Mouse (Mus musculus): Measurements from ENCODE around the gene Med31.
"Not testable (repeated sequence)": the region's sequence is repeated elsewhere in the genome, so short reads cannot be mapped to it uniquely, and the experiment has no call there.

Med31 gene

GRCm38 (mm10) chr11:72203440-72203839 lies 12.0 kb downstream of the Med31 start:
- DNase-seq (ENCODE audit: low spot score in 2 of 2) = no peak

GRCm38 (mm10) chr11:72196506-72196905 lies 18.9 kb downstream of the Med31 start:
- DNase-seq (ENCODE audit: low spot score in 2 of 2) = no peak

GRCm38 (mm10) chr11:72194259-72194658 lies 21.1 kb downstream of the Med31 start:
- DNase-seq (ENCODE audit: low spot score in 2 of 2) = no peak

GRCm38 (mm10) chr11:72190857-72191256 lies 24.5 kb downstream of the Med31 start:
- DNase-seq (ENCODE audit: low spot score in 2 of 2) = no peak

GRCm38 (mm10) chr11:72184252-72184651 lies 31.1 kb downstream of the Med31 start:
- no peak for DNase-seq (ENCODE audit: low spot score in 2 of 2)

GRCm38 (mm10) chr11:72181136-72181535 lies 34.3 kb downstream of the Med31 start:
- DNase-seq (ENCODE audit: low spot score in 2 of 2) = no peak

- DNase-seq (ENCODE audit: low spot score in 2 of 2) = no peak
Observed at GRCm38 (mm10) chr11:72180556-72180955, 34.8 kb downstream of the Med31 start.

- DNase-seq (ENCODE audit: low spot score in 2 of 2) = no peak
Observed at GRCm38 (mm10) chr11:72176553-72176952, 38.8 kb downstream of the Med31 start.

- no peak for DNase-seq (ENCODE audit: low spot score in 2 of 2)
Observed at GRCm38 (mm10) chr11:72175966-72176365, 39.4 kb downstream of the Med31 start.

- no peak for DNase-seq (ENCODE audit: low spot score in 2 of 2)
Observed at GRCm38 (mm10) chr11:72174721-72175120, 40.7 kb downstream of the Med31 start.

GRCm38 (mm10) chr11:72173506-72173905 lies 41.9 kb downstream of the Med31 start:
- no peak for DNase-seq (ENCODE audit: low spot score in 2 of 2)

GRCm38 (mm10) chr11:72171906-72172305 lies 43.5 kb downstream of the Med31 start:
- DNase-seq (ENCODE audit: low spot score in 2 of 2) = not testable (repeated sequence)

- DNase-seq (ENCODE audit: low spot score in 2 of 2) = no peak
Observed at GRCm38 (mm10) chr11:72169871-72170270, 45.5 kb downstream of the Med31 start.

- DNase-seq (ENCODE audit: low spot score in 2 of 2) = no peak
Observed at GRCm38 (mm10) chr11:72163198-72163597, 52.2 kb downstream of the Med31 start.
